9 mouse cellular contexts compared by ENCODE assay signal in the genomic region with DNA sequence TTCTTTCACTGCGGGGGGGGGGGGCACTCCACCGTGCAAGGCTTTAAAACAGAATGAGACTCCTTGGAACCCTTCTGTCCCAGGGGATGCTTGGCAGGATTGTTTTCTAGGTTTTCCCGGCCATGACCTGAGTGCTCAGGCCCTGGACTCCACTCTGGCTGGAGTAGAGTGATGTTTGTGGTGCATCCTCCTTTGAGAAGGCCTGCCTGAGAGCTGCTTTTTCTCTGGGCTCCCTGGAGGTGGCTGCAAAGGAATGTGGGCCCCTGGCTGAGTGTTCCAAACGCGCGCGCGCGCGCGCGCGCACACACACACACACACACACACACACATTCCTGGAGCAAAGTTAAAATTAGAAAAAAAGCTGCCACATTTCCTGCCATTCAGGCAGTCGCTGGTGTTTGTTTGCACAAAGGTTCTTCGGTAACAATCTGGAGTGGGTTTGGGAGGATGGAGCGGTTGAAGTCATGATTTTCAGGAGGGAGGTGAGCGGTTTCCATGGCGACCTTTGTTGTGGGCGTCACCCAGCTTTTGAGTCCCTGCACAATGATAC. TPM values are rescaled to one million over a fixed set of nuclear protein-coding genes. Genes with fewer than 3 reads are reported as not detected.
DNase-seq lines count a peak whose midpoint lies in the region; ATAC-seq lines count a peak whose summit lies in the region.
"Had no signal": no experiment of that assay in that cellular context is flagged by ENCODE, and none has a peak within 500 bp of the region (broad histone marks: within the 10 kb centered on the region; RNA-seq: fewer than 3 reads in every experiment).

No protein-coding gene starts in this region.

- peaks cover 90% of the 10 kb centered on the region for H3K4me1 ChIP-seq in hindbrain, embryonic 10.5 days (replicated peaks)
- peaks cover 61% of the 10 kb centered on the region for H3K4me1 ChIP-seq in stomach, embryonic 15.5 days

- peak overlapping the region; percentile 86 for H3K27ac ChIP-seq in hindbrain, embryonic 10.5 days
- H3K27ac ChIP-seq in stomach, embryonic 15.5 days: peak overlapping the region; percentile 76

- 4% methylated on average over 19 of the region's 19 CpGs for WGBS in hindbrain, embryonic 10.5 days
- 10% methylated on average over 19 of the region's 19 CpGs for WGBS in stomach, embryonic 15.5 days

- peak overlapping the region; percentile 37 for H3K4me3 ChIP-seq in hindbrain, embryonic 10.5 days
- no peak overlapping the region for H3K4me3 ChIP-seq in stomach, embryonic 15.5 days (replicated peaks)

- ATAC-seq in stomach, embryonic 15.5 days (ENCODE audit: insufficient read depth, low FRiP score, low read depth): peak; percentile 19; the same call in 1 of the 2 replicates

- H3K27me3 ChIP-seq in hindbrain, embryonic 10.5 days (ENCODE audit: insufficient read depth, poor library complexity, severe bottlenecking): no peaks in the 10 kb centered on the region
- H3K27me3 ChIP-seq in stomach, embryonic 15.5 days (replicated peaks): no peaks in the 10 kb centered on the region
- H3K27me3 ChIP-seq: CH12.LX had no signal

- peak overlapping the region; percentile 30 for H3K4me2 ChIP-seq in stomach, embryonic 15.5 days

- DNase-seq in kidney, adult 18-20 months: peak; percentile 41
- no peak for DNase-seq in kidney, adult 11 months
- peak; percentile 44 to 57 for DNase-seq in frontal cortex, postnatal 10 days (ENCODE audit: low spot score in 2 of 2)
- peak; percentile 75 for DNase-seq in hindbrain, embryonic 10.5 days (ENCODE audit: low spot score)
- DNase-seq in layer of hippocampus, adult 9-10 months (ENCODE audit: low spot score): peak; percentile 31
- peak; percentile 73 to 83 for DNase-seq in lung, postnatal 4 days
- DNase-seq in cerebellum, adult 11-12 months: no peak

- no peak overlapping the region for H3K9ac ChIP-seq in stomach, embryonic 15.5 days

- H3K36me3 ChIP-seq in hindbrain, embryonic 10.5 days: no peaks in the 10 kb centered on the region
- no peaks in the 10 kb centered on the region for H3K36me3 ChIP-seq in stomach, embryonic 15.5 days

- H3K9me3 ChIP-seq in hindbrain, embryonic 10.5 days: no peaks in the 10 kb centered on the region
- H3K9me3 ChIP-seq in stomach, embryonic 15.5 days: no peaks in the 10 kb centered on the region

RNA-seq across cellular contexts. Expression of a gene that starts 22.3 kb away (rescaled TPM):
- polyA plus RNA-seq in hindbrain, embryonic 10.5 days (2016; fragmentation: Nextera tagmentation; extraction: Ambion mirVana): 25.3 and 27.2 TPM in 2 replicates
- polyA plus RNA-seq in stomach, embryonic 15.5 days (2015; fragmentation: Nextera tagmentation; extraction: Ambion mirVana): 18.4 and 19.8 TPM in 2 replicates

Comparison
In these comparisons a context has a peak if more than half of its experiments do, and no peak if none do; other contexts are left out.
1. DNase-seq: peak in kidney, adult 18-20 months (single experiment), frontal cortex, postnatal 10 days (2 of 2), hindbrain, embryonic 10.5 days (single experiment), layer of hippocampus, adult 9-10 months (single experiment) and lung, postnatal 4 days (2 of 2); none in kidney, adult 11 months (single experiment) and cerebellum, adult 11-12 months (single experiment).